Mouse (Mus musculus): ENCODE results near the gene Slc25a19. TPM values are rescaled to one million over a fixed set of nuclear protein-coding genes. Genes with fewer than 3 reads are reported as not detected.

Gene Slc25a19
- polyA plus RNA-seq, 1 experiment from 2014 or later = 38.3 TPM

GRCm38 (mm10) chr11:115603128-115603475 lies 25.0 kb downstream of the Slc25a19 start:
- H3K4me2 ChIP-seq (ENCODE audit: low read length) = peak overlapping the region; percentile 92
- peak; percentile 8 for DNase-seq (ENCODE audit: low spot score)
- no peaks in the 10 kb centered on the region for H3K27me3 ChIP-seq (replicated peaks; ENCODE audit: control insufficient read depth, insufficient read depth, low read length)
- no peak for ATAC-seq
- H3K9me3 ChIP-seq (replicated peaks; ENCODE audit: control insufficient read depth, low read length) = no peaks in the 10 kb centered on the region
- WGBS = 10% methylated on average over 15 of the region's 15 CpGs
- H3K36me3 ChIP-seq (ENCODE audit: control insufficient read depth, insufficient read depth, low read length) = peaks cover 45% of the 10 kb centered on the region
- peak overlapping the region; percentile 100 for H3K4me3 ChIP-seq (ENCODE audit: low read depth, low read length)
- peak overlapping the region; percentile 97 for H3K9ac ChIP-seq (ENCODE audit: low read length)
- peaks cover 16% of the 10 kb centered on the region for H3K4me1 ChIP-seq (ENCODE audit: control insufficient read depth, insufficient read depth, low read length)
- H3K27ac ChIP-seq (ENCODE audit: low read depth, low read length) = peak overlapping the region; percentile 89

GRCm38 (mm10) chr11:115601174-115601573 lies 26.9 kb downstream of the Slc25a19 start:
- no peak overlapping the region for H3K4me3 ChIP-seq (ENCODE audit: low read depth, low read length)
- no peaks in the 10 kb centered on the region for H3K27me3 ChIP-seq (replicated peaks; ENCODE audit: control insufficient read depth, insufficient read depth, low read length)

GRCm38 (mm10) chr11:115600743-115601142 lies 27.4 kb downstream of the Slc25a19 start:
- Histone ChIP-seq H3K4me3 (ENCODE audit: low read depth, low read length) (no peak overlapping the region), H3K9me3 (replicated peaks; ENCODE audit: control insufficient read depth, low read length) (no peaks in the 10 kb centered on the region), H3K4me1 (ENCODE audit: control insufficient read depth, insufficient read depth, low read length) (peaks cover 16% of the 10 kb centered on the region), H3K4me2 (ENCODE audit: low read length) (no peak overlapping the region), H3K27me3 (replicated peaks; ENCODE audit: control insufficient read depth, insufficient read depth, low read length) (no peaks in the 10 kb centered on the region), H3K36me3 (ENCODE audit: control insufficient read depth, insufficient read depth, low read length) (peaks cover 41% of the 10 kb centered on the region), H3K9ac (ENCODE audit: low read length) (no peak overlapping the region), H3K27ac (ENCODE audit: low read depth, low read length) (no peak overlapping the region)
- 95% methylated on average over 15 of the region's 15 CpGs for WGBS
- no peak for ATAC-seq
- DNase-seq (ENCODE audit: low spot score) = no peak

More at GRCm38 (mm10) chr11:115601174-115601573, 26.9 kb downstream of the Slc25a19 start:
- WGBS = 96% methylated on average over 4 of the region's 4 CpGs
- Histone ChIP-seq H3K27ac (ENCODE audit: low read depth, low read length) (no peak overlapping the region), H3K9ac (ENCODE audit: low read length) (no peak overlapping the region), H3K4me1 (ENCODE audit: control insufficient read depth, insufficient read depth, low read length) (peaks cover 16% of the 10 kb centered on the region), H3K36me3 (ENCODE audit: control insufficient read depth, insufficient read depth, low read length) (peaks cover 41% of the 10 kb centered on the region), H3K9me3 (replicated peaks; ENCODE audit: control insufficient read depth, low read length) (no peaks in the 10 kb centered on the region), H3K4me2 (ENCODE audit: low read length) (no peak overlapping the region)
- no peak for DNase-seq (ENCODE audit: low spot score)
- ATAC-seq = no peak

- Histone ChIP-seq H3K27ac (ENCODE audit: low read depth, low read length) (no peak overlapping the region), H3K4me3 (ENCODE audit: low read depth, low read length) (no peak overlapping the region), H3K36me3 (ENCODE audit: control insufficient read depth, insufficient read depth, low read length) (peaks cover 41% of the 10 kb centered on the region), H3K4me2 (ENCODE audit: low read length) (no peak overlapping the region), H3K27me3 (replicated peaks; ENCODE audit: control insufficient read depth, insufficient read depth, low read length) (no peaks in the 10 kb centered on the region), H3K4me1 (ENCODE audit: control insufficient read depth, insufficient read depth, low read length) (peaks cover 11% of the 10 kb centered on the region), H3K9me3 (replicated peaks; ENCODE audit: control insufficient read depth, low read length) (no peaks in the 10 kb centered on the region), H3K9ac (ENCODE audit: low read length) (no peak overlapping the region)
- 90% methylated on average over 7 of the region's 7 CpGs for WGBS
- DNase-seq (ENCODE audit: low spot score) = no peak
- ATAC-seq = no peak
Observed at GRCm38 (mm10) chr11:115599722-115600121, 28.4 kb downstream of the Slc25a19 start.

GRCm38 (mm10) chr11:115598309-115598708 lies 29.8 kb downstream of the Slc25a19 start:
- Histone ChIP-seq H3K27ac (ENCODE audit: low read depth, low read length) (no peak overlapping the region), H3K9me3 (replicated peaks; ENCODE audit: control insufficient read depth, low read length) (no peaks in the 10 kb centered on the region), H3K4me2 (ENCODE audit: low read length) (no peak overlapping the region), H3K4me3 (ENCODE audit: low read depth, low read length) (no peak overlapping the region), H3K36me3 (ENCODE audit: control insufficient read depth, insufficient read depth, low read length) (peaks cover 55% of the 10 kb centered on the region), H3K4me1 (ENCODE audit: control insufficient read depth, insufficient read depth, low read length) (peaks cover 9% of the 10 kb centered on the region), H3K9ac (ENCODE audit: low read length) (no peak overlapping the region), H3K27me3 (replicated peaks; ENCODE audit: control insufficient read depth, insufficient read depth, low read length) (no peaks in the 10 kb centered on the region)
- ATAC-seq (no peak), DNase-seq (ENCODE audit: low spot score) (no peak)
- 96% methylated on average over 4 of the region's 4 CpGs for WGBS

- no peak overlapping the region for H3K4me2 ChIP-seq (ENCODE audit: low read length)
- ATAC-seq = no peak
- H3K4me1 ChIP-seq (ENCODE audit: control insufficient read depth, insufficient read depth, low read length) = no peaks in the 10 kb centered on the region
- H3K9me3 ChIP-seq (replicated peaks; ENCODE audit: control insufficient read depth, low read length) = no peaks in the 10 kb centered on the region
- no peaks in the 10 kb centered on the region for H3K27me3 ChIP-seq (replicated peaks; ENCODE audit: control insufficient read depth, insufficient read depth, low read length)
- H3K9ac ChIP-seq (ENCODE audit: low read length) = no peak overlapping the region
- H3K36me3 ChIP-seq (ENCODE audit: control insufficient read depth, insufficient read depth, low read length) = peaks cover 79% of the 10 kb centered on the region
- no peak overlapping the region for H3K4me3 ChIP-seq (ENCODE audit: low read depth, low read length)
- WGBS = 95% methylated on average over 3 of the region's 3 CpGs
- no peak for DNase-seq (ENCODE audit: low spot score)
- no peak overlapping the region for H3K27ac ChIP-seq (ENCODE audit: low read depth, low read length)
Observed at GRCm38 (mm10) chr11:115595209-115595608, 32.9 kb downstream of the Slc25a19 start.

- Histone ChIP-seq H3K9me3 (replicated peaks; ENCODE audit: control insufficient read depth, low read length) (no peaks in the 10 kb centered on the region), H3K27ac (ENCODE audit: low read depth, low read length) (no peak overlapping the region), H3K4me3 (ENCODE audit: low read depth, low read length) (no peak overlapping the region), H3K4me1 (ENCODE audit: control insufficient read depth, insufficient read depth, low read length) (no peaks in the 10 kb centered on the region), H3K9ac (ENCODE audit: low read length) (no peak overlapping the region), H3K36me3 (ENCODE audit: control insufficient read depth, insufficient read depth, low read length) (peaks cover 94% of the 10 kb centered on the region), H3K4me2 (ENCODE audit: low read length) (no peak overlapping the region), H3K27me3 (replicated peaks; ENCODE audit: control insufficient read depth, insufficient read depth, low read length) (no peaks in the 10 kb centered on the region)
- no peak for DNase-seq (ENCODE audit: low spot score)
- 91% methylated on average over 2 of the region's 2 CpGs for WGBS
- no peak for ATAC-seq
Observed at GRCm38 (mm10) chr11:115590526-115591075, 37.5 kb downstream of the Slc25a19 start.

DNA sequence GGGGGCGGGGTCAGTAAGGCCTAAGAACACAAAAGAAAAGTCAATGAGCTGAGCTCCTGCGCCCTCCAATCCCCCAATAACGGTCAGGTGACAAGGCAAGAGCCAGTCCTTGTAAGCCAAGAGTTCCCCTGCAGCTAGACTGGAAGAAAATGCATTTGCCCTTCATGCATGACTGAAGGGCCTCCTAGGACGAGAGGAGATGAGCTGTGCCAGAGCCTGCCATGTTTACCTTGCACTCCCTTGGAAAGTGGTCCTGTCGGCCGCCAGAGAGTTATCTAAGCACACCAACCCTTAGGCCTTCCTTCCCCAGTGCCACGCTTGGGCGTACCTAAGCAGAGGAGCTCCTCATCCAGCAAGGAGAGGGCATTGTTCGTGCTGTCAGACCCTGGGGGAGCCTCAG lies 40.1 kb downstream of the Slc25a19 start:
- Histone ChIP-seq H3K36me3 (ENCODE audit: control insufficient read depth, insufficient read depth, low read length) (peaks cover 96% of the 10 kb centered on the region), H3K27me3 (replicated peaks; ENCODE audit: control insufficient read depth, insufficient read depth, low read length) (no peaks in the 10 kb centered on the region), H3K27ac (ENCODE audit: low read depth, low read length) (no peak overlapping the region), H3K9me3 (replicated peaks; ENCODE audit: control insufficient read depth, low read length) (no peaks in the 10 kb centered on the region), H3K4me2 (ENCODE audit: low read length) (no peak overlapping the region), H3K4me3 (ENCODE audit: low read depth, low read length) (no peak overlapping the region), H3K9ac (ENCODE audit: low read length) (no peak overlapping the region), H3K4me1 (ENCODE audit: control insufficient read depth, insufficient read depth, low read length) (no peaks in the 10 kb centered on the region)
- ATAC-seq (no peak), DNase-seq (ENCODE audit: low spot score) (no peak)
- 83% methylated on average over 9 of the region's 9 CpGs for WGBS

DNA sequence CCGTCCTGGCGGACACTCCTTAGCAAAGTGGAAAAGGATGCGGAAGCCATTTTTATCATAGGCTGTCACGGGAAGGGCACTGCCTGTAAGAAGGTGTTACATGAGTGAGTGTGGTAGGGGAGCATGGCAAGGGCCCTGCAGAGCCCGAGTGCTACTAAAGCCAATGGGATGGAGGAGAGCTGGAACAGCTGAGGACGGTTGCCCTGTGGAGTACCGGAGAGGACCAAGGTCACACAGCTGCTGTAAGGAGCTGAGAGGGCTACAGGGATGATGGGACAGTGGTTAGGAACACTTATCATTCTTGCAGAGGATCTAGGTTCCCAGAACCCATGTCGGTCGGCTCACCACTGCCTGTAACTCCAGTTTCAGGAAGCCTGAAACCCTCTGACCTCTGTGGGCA lies 41.7 kb downstream of the Slc25a19 start:
- Histone ChIP-seq H3K4me3 (ENCODE audit: low read depth, low read length) (no peak overlapping the region), H3K9me3 (replicated peaks; ENCODE audit: control insufficient read depth, low read length) (no peaks in the 10 kb centered on the region), H3K4me2 (ENCODE audit: low read length) (no peak overlapping the region), H3K9ac (ENCODE audit: low read length) (no peak overlapping the region), H3K27me3 (replicated peaks; ENCODE audit: control insufficient read depth, insufficient read depth, low read length) (no peaks in the 10 kb centered on the region), H3K27ac (ENCODE audit: low read depth, low read length) (no peak overlapping the region), H3K4me1 (ENCODE audit: control insufficient read depth, insufficient read depth, low read length) (no peaks in the 10 kb centered on the region), H3K36me3 (ENCODE audit: control insufficient read depth, insufficient read depth, low read length) (peaks cover 97% of the 10 kb centered on the region)
- DNase-seq (ENCODE audit: low spot score) (no peak), ATAC-seq (no peak)
- WGBS = 94% methylated on average over 9 of the region's 9 CpGs
